Mouse (Mus musculus) cortical plate, adult 2 months (tissue): ENCODE measurements around the gene Vat1.

ENCODE experiments used
- CTCF ChIP-seq: fragments of 200-500 bp; IDR thresholded peaks from 2 replicates; pipeline ENCODE4 v1.5.1; 2011; ENCODE audit warnings: mild to moderate bottlenecking, control low read depth, low read length; ENCODE audit not compliant: insufficient read depth; ENCODE audit errors: extremely low read depth
- POLR2A ChIP-seq: fragments of 200-500 bp; IDR thresholded peaks from 2 replicates; pipeline ENCODE4 v1.6.1; 2011; ENCODE audit warnings: mild to moderate bottlenecking, low read length, control low read depth; ENCODE audit not compliant: insufficient read depth; ENCODE audit errors: extremely low read depth

- TF ChIP-seq CTCF: no peak
- TF ChIP-seq POLR2A: no peak
Measured at GRCm38 (mm10) chr11:101506269-101506780, 40.3 kb upstream of the Vat1 start.
